Mouse (Mus musculus): Measurements from ENCODE around the gene Fxn.
"Not testable (repeated sequence)": the region's sequence is repeated elsewhere in the genome, so short reads cannot be mapped to it uniquely, and the experiment has no call there.

Fxn gene

GRCm38 (mm10) chr19:24241799-24242546 is 38.4 kb downstream of the Fxn start:
- no peak for DNase-seq

GRCm38 (mm10) chr19:24241271-24241670 is 39.1 kb downstream of the Fxn start:
- no peak for DNase-seq

GRCm38 (mm10) chr19:24238011-24238410 is 42.4 kb downstream of the Fxn start:
- DNase-seq: no peak

- DNase-seq: not testable (repeated sequence)
Measured at GRCm38 (mm10) chr19:24232356-24232755, 48.0 kb downstream of the Fxn start.

- no peak for DNase-seq
Measured at GRCm38 (mm10) chr19:24225305-24225696, 55.1 kb downstream of the Fxn start.

GRCm38 (mm10) chr19:24224500-24225304 is 55.7 kb downstream of the Fxn start, which contains the start of gene Tjp2:
TSS of gene Tjp2 (minus strand) at chr19:24225030.
- peak; percentile 26 for DNase-seq

- peak; percentile 8 for DNase-seq
Measured at GRCm38 (mm10) chr19:24223851-24224251, 56.6 kb downstream of the Fxn start.

- DNase-seq: no peak
Measured at GRCm38 (mm10) chr19:24221455-24221854, 59.0 kb downstream of the Fxn start.

GRCm38 (mm10) chr19:24220795-24221445 is 59.5 kb downstream of the Fxn start:
- DNase-seq: no peak

GRCm38 (mm10) chr19:24219011-24219410 is 61.4 kb downstream of the Fxn start:
- no peak for DNase-seq

GRCm38 (mm10) chr19:24218291-24218690 is 62.1 kb downstream of the Fxn start:
- DNase-seq: no peak

GRCm38 (mm10) chr19:24217851-24218250 is 62.6 kb downstream of the Fxn start:
- DNase-seq: no peak

- DNase-seq: no peak
Measured at GRCm38 (mm10) chr19:24216771-24217170, 63.6 kb downstream of the Fxn start.

- no peak for DNase-seq
Measured at GRCm38 (mm10) chr19:24214939-24215338, 65.5 kb downstream of the Fxn start.

- DNase-seq: no peak
Measured at GRCm38 (mm10) chr19:24213299-24213698, 67.1 kb downstream of the Fxn start.

- no peak for DNase-seq
Measured at GRCm38 (mm10) chr19:24212552-24213249, 67.7 kb downstream of the Fxn start.

Measured in right cerebral cortex, adult 18-20 months (tissue).